Mouse (Mus musculus) hematopoietic stem cell, adult 5-6 weeks (primary cell): ENCODE results near the gene Atp8a2. TPM values are rescaled to one million over a fixed set of nuclear protein-coding genes. Genes with fewer than 3 reads are reported as not detected.

Source experiments
- ATAC-seq, 2 experiments: fragments of 125-278 bp in 1 of 2; replicated peaks in 1 of 2; 2 replicates each; pipeline ENCODE4 v1.8.0; 2016 to 2017; ENCODE audit warnings: inconsistent platforms in 2 of 2, mild to moderate bottlenecking in 2 of 2, moderate number of reproducible peaks in 2 of 2, low read depth in 1 of 2, moderate TSS enrichment in 1 of 2; ENCODE audit not compliant: low FRiP score in 2 of 2, poor library complexity in 2 of 2, severe bottlenecking in 2 of 2, insufficient read depth in 1 of 2, low TSS enrichment in 1 of 2
- total RNA-seq: library from RNA; stranded (forward); fragments of 172-1452, 232-1000 nt; gene quantifications from 2 replicates; pipeline ENCODE4 v1.2.3, GENCODE M21; 2017

Atp8a2 gene
- total RNA-seq, 1 experiment from 2014 or later, result 0.84 TPM

- no peak for ATAC-seq
Observed at GRCm38 (mm10) chr14:59681906-59682305, 515.1 kb downstream of the Atp8a2 start.

- no peak for ATAC-seq
Observed at GRCm38 (mm10) chr14:59677598-59678003, 519.4 kb downstream of the Atp8a2 start.

- no peak for ATAC-seq
Observed at GRCm38 (mm10) chr14:59675330-59675729, 521.6 kb downstream of the Atp8a2 start.

- no peak for ATAC-seq
Observed at GRCm38 (mm10) chr14:59674556-59674955, 522.4 kb downstream of the Atp8a2 start.

- no peak for ATAC-seq
Observed at GRCm38 (mm10) chr14:59672893-59673515, 524.0 kb downstream of the Atp8a2 start.

- ATAC-seq, result no peak
Observed at GRCm38 (mm10) chr14:59657098-59657497, 539.9 kb downstream of the Atp8a2 start.

GRCm38 (mm10) chr14:59656591-59656990, 540.4 kb downstream of the Atp8a2 start:
- no peak for ATAC-seq

GRCm38 (mm10) chr14:59649337-59649736, 547.6 kb downstream of the Atp8a2 start:
- no peak for ATAC-seq

GRCm38 (mm10) chr14:59648611-59649010, 548.4 kb downstream of the Atp8a2 start:
- ATAC-seq, result no peak

- no peak for ATAC-seq
Observed at GRCm38 (mm10) chr14:59646826-59647697, 549.9 kb downstream of the Atp8a2 start.

- no peak for ATAC-seq
Observed at GRCm38 (mm10) chr14:59644896-59645295, 552.1 kb downstream of the Atp8a2 start.

GRCm38 (mm10) chr14:59644166-59644565, 552.8 kb downstream of the Atp8a2 start:
- ATAC-seq, result no peak

- ATAC-seq, result peak; percentile 27 to 62; a peak in 2 of 4 replicates
Observed at GRCm38 (mm10) chr14:59643582-59643981, 553.4 kb downstream of the Atp8a2 start.

GRCm38 (mm10) chr14:59641856-59642255, 555.1 kb downstream of the Atp8a2 start:
- ATAC-seq, result no peak

GRCm38 (mm10) chr14:59638906-59639703, 557.9 kb downstream of the Atp8a2 start:
- no peak for ATAC-seq

GRCm38 (mm10) chr14:59633988-59634387, 563.0 kb downstream of the Atp8a2 start:
- no peak for ATAC-seq

GRCm38 (mm10) chr14:59633295-59633898, 563.6 kb downstream of the Atp8a2 start:
- ATAC-seq, result no peak
